Mouse (Mus musculus) left cerebral cortex, postnatal 10 days (tissue): ENCODE results near the gene Ephx1. TPM values are rescaled to one million over a fixed set of nuclear protein-coding genes. Genes with fewer than 3 reads are reported as not detected.

ENCODE experiments used
- total RNA-seq, 2 experiments: library from RNA; stranded (reverse); gene quantifications; 2 replicates each; pipeline ENCODE4 v1.2.3; 2021

Gene Ephx1
- total RNA-seq, 2 experiments from 2014 or later = 12.3 to 12.7 TPM

Other genes with a start within 250 kb of the Ephx1 start
- 100 to 1,000 TPM; 442 to 467 TPM for gene H3f3a, start 207.0 kb downstream of the Ephx1 start, total RNA-seq
- 10 to 100 TPM; 20.1 to 21.1 TPM for gene Sde2, start 169.8 kb downstream of the Ephx1 start, total RNA-seq
- 10 to 100 TPM; 10.9 to 12.4 TPM for gene Lefty2, start 127.8 kb downstream of the Ephx1 start, total RNA-seq
- gene Pycr2, start 116.6 kb downstream of the Ephx1 start, total RNA-seq = 10 to 100 TPM; 25.3 to 27.8 TPM
- gene Lefty1, start 85.9 kb downstream of the Ephx1 start, total RNA-seq = 1 to 10 TPM; 1.5 to 2.6 TPM
- 1 to 10 TPM; 4.2 to 5.3 TPM for gene Tmem63a, start 78.6 kb downstream of the Ephx1 start, total RNA-seq
- gene 9130409I23Rik, start 30.3 kb upstream of the Ephx1 start, total RNA-seq = not detected
- 10 to 100 TPM; 30.4 to 30.5 TPM for gene Nvl, start 123.3 kb upstream of the Ephx1 start, total RNA-seq
- 10 to 100 TPM; 20.4 to 22.2 TPM for gene Cnih4, start 123.8 kb upstream of the Ephx1 start, total RNA-seq
- 100 to 1,000 TPM; 126 to 131 TPM for gene Wdr26, start 191.1 kb upstream of the Ephx1 start, total RNA-seq